Mouse (Mus musculus) small intestine, adult 2 months (tissue): ENCODE data around the gene Aldh3b3. TPM values are rescaled to one million over a fixed set of nuclear protein-coding genes. Genes with fewer than 3 reads are reported as not detected.
"Not testable (repeated sequence)": the region's sequence is repeated elsewhere in the genome, so short reads cannot be mapped to it uniquely, and the experiment has no call there.

Source experiments
- H3K27ac ChIP-seq: fragments of 200-500 bp; 2 replicates; pipeline ENCODE4 v1.5.1; 2012; ENCODE audit warnings: low read depth, low read length, control low read depth, inconsistent platforms; ENCODE audit not compliant: insufficient read depth
- H3K27me3 ChIP-seq: fragments of 200-500 bp; 2 replicates; pipeline ENCODE4 v1.6.1; 2012; ENCODE audit warnings: mild to moderate bottlenecking, moderate library complexity, low read length, inconsistent platforms; ENCODE audit not compliant: control insufficient read depth, insufficient read depth
- H3K36me3 ChIP-seq: fragments of 200-500 bp; 2 replicates; pipeline ENCODE4 v1.6.1; 2012; ENCODE audit warnings: mild to moderate bottlenecking, low read length, control low read depth, inconsistent platforms; ENCODE audit not compliant: control insufficient read depth, insufficient read depth
- H3K4me1 ChIP-seq: fragments of 200-500 bp; 2 replicates; pipeline ENCODE4 v1.6.1; 2012; ENCODE audit warnings: low read length, inconsistent platforms, mixed read lengths; ENCODE audit not compliant: control insufficient read depth, insufficient read depth, insufficient read length
- H3K4me3 ChIP-seq: fragments of 200-500 bp; 2 replicates; pipeline ENCODE4 v1.5.1; 2012; ENCODE audit warnings: low read depth, mild to moderate bottlenecking, control low read depth, inconsistent platforms, low read length, moderate library complexity
- CTCF ChIP-seq: fragments of 200-500 bp; IDR thresholded peaks from 2 replicates; pipeline ENCODE4 v1.5.1; 2012; ENCODE audit warnings: low read depth, mild to moderate bottlenecking, control low read depth, inconsistent platforms, low read length, moderate library complexity, mixed read lengths; ENCODE audit not compliant: insufficient replicate concordance, insufficient read length; ENCODE audit errors: extremely low read depth
- POLR2A ChIP-seq: fragments of 200-500 bp; IDR thresholded peaks from 2 replicates; pipeline ENCODE4 v1.6.1; 2012; ENCODE audit warnings: low read depth, mild to moderate bottlenecking, control low read depth, inconsistent platforms, low read length, moderate library complexity
- WGBS: fragments of 180-500 bp; shearing (Covaris S2); methylation state at CpG from one replicate; pipeline ENCODE4 v1.1.7; 2018; 5-methylcytosine and 5-hydroxymethylcytosine counted together
- polyA plus RNA-seq: library from polyadenylated mRNA; depleted of rRNA; stranded (reverse); fragments of >200 nt; gene quantifications from 2 replicates; pipeline ENCODE4 v1.2.3, GENCODE M21; 2012

Aldh3b3 gene
- polyA plus RNA-seq, 1 experiment: not detected

DNA sequence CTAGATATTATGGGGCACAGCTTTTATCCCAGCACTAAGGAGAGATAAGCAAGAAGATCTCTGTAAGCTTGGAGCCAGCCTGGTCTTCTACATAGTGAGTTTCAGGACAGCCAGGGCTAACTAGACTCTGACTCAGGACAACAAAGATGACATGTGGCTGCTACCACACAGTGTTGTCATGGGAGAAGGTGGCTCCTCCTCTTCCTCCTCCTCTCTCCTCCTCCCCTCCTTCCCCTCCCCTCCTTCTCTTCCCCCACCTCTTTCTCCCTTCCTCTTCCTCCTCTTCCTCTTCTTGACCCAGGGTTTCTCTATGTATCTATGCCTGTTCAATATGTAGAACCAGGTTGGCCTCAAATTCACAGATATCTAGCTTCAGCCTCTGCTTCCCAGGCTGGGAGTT lies 7.0 kb upstream of the Aldh3b3 start:
- TF ChIP-seq CTCF: no peak
- TF ChIP-seq POLR2A: no peak
- H3K27ac ChIP-seq: no peak overlapping the region

DNA sequence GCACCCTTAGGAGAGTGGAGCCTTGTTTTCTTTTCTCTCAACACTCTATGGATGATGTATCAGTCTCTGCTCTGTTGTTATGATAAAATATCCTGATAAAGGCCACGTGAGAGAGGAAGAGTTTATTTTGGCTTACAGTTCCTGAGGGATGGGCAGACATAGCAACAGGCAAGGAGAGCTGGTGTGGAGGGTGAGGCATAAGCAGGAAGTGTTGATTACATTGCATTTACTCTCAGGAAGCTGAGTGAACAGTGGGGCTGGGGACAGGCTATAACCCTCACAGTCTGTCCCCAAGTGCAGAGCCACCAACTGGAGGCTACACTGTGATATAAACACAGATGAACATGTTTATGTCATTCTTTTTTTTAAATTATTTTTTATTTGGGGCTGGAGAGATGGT lies 6.3 kb upstream of the Aldh3b3 start:
- Histone ChIP-seq H3K36me3 (peaks cover 14% of the 10 kb centered on the region), H3K27ac (no peak overlapping the region), H3K27me3 (no peaks in the 10 kb centered on the region), H3K4me3 (no peak overlapping the region), H3K4me1 (peaks cover 15% of the 10 kb centered on the region)
- 40% methylated on average over 1 of the region's 1 CpGs for WGBS
- TF ChIP-seq CTCF: no peak
- no peak for TF ChIP-seq POLR2A

More for the DNA sequence above, 7.0 kb upstream of the Aldh3b3 start:
- Histone ChIP-seq H3K27me3 (no peaks in the 10 kb centered on the region), H3K36me3 (peaks cover 16% of the 10 kb centered on the region), H3K4me1 (peaks cover 12% of the 10 kb centered on the region), H3K4me3 (no peak overlapping the region)

DNA sequence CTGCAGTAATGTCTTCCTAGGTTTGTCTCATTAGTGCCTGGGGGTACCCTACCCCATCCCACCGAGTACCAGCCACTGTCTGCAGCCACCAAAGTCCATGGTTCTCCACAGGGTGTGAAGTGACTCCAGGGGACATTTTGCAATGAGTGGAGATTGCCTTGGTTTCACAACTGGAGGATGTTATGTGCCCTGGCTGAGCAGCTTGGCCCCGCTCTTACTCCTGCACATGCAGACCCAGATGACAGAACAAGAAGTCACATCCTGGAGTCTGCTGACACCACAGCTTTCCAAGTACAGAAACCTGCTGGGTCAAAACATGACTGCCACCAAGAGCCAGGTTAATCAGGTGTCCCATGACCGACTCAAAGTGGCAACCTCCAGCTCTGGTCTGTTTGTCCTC lies 3.4 kb upstream of the Aldh3b3 start:
- Histone ChIP-seq H3K36me3 (no peaks in the 10 kb centered on the region), H3K4me3 (no peak overlapping the region), H3K27ac (no peak overlapping the region), H3K27me3 (no peaks in the 10 kb centered on the region), H3K4me1 (peaks cover 25% of the 10 kb centered on the region)
- 60% methylated on average over 3 of the region's 3 CpGs for WGBS
- TF ChIP-seq CTCF: no peak
- no peak for TF ChIP-seq POLR2A

DNA sequence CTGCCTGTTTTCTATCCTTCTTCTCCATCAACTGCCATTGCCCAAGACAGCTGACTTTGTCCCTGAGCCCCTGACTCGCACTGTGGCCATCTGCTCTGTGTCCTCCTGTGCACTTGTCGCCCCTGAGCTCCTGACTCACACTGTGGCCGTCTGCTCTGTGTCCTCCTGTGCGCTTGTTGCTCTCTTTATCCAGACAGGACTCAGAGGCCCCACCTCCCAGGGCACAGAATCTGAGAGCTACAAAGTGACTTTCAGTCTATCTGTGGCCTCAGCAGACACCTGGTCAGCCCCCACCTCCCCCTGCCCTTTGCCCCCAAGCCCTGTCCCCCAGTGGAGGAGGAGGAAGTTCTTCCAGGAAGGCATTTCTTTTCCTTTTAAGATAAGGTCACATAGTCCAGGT lies 2.6 kb upstream of the Aldh3b3 start:
- 20% methylated on average over 4 of the region's 4 CpGs for WGBS
- no peaks in the 10 kb centered on the region for H3K36me3 ChIP-seq
- no peak overlapping the region for H3K4me3 ChIP-seq
- TF ChIP-seq POLR2A: no peak
- no peak for TF ChIP-seq CTCF
- peaks cover 25% of the 10 kb centered on the region for H3K4me1 ChIP-seq
- peak overlapping the region; percentile 11; the same call in 1 of the 2 replicates for H3K27ac ChIP-seq
- no peaks in the 10 kb centered on the region for H3K27me3 ChIP-seq

DNA sequence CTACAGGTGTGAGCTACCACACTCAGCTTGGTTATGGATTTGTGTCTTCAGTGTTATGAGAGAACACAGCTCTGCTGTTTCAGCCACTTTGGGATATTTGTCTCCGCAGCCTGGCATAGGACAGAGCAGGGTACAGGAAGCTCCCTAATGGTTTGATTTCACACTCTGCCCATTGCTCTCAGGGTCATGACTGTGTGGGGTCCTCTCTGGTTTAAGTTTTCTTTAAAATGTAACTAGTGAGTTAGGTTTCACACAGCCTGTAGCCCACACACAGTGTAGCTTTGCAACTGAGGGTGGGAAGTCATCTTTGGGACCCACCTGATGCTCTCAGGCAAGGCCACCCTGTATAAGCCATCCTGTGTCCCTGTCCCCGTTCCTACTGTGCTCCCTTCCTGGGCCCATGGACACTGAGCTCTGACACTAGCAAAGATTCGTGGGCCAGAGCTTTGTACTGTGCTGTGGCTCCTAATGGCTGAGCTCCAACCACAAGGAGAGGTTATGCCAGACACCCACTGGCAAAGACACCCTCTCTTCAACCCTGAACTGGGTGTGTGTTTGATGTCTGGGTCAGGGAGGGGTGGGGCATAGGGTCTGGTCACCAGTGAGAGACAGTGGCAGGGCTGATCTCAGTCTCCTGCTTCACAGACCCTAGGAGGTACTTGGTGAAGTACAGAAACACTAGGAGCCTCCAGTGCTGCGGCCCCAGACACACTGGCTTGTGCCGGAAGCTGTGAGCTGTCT lies 979 bp upstream of the Aldh3b3 start:
- H3K4me1 ChIP-seq: peaks cover 25% of the 10 kb centered on the region
- H3K27me3 ChIP-seq, H3K4me3 ChIP-seq, H3K36me3 ChIP-seq, H3K27ac ChIP-seq: not testable (repeated sequence)
- 85% methylated on average over 5 of the region's 5 CpGs for WGBS

DNA sequence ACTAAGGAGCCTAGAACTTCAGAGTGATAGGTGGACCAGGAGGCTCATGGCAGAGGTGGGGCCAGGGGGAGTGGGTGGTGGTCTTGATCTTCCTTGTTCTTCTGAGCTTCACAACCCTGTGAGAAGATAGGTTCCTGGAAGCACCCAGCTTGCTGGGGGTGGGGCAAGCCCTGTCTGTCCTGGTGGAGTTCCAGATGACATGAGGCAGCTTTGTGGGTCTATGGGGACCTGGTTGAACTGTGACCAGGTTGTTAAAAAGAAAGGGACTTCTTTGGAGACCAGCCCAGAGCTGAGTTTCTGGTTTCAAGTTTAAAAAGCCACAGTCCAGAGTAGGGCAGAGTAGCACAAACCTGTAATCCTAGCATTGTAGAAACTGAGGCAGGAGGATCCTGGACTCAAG lies 585 bp downstream of the Aldh3b3 start:
- H3K27me3 ChIP-seq: no peaks in the 10 kb centered on the region
- no peaks in the 10 kb centered on the region for H3K36me3 ChIP-seq
- peaks cover 25% of the 10 kb centered on the region for H3K4me1 ChIP-seq
- H3K27ac ChIP-seq: no peak overlapping the region
- no peak for TF ChIP-seq POLR2A
- TF ChIP-seq CTCF: no peak
- H3K4me3 ChIP-seq: no peak overlapping the region

DNA sequence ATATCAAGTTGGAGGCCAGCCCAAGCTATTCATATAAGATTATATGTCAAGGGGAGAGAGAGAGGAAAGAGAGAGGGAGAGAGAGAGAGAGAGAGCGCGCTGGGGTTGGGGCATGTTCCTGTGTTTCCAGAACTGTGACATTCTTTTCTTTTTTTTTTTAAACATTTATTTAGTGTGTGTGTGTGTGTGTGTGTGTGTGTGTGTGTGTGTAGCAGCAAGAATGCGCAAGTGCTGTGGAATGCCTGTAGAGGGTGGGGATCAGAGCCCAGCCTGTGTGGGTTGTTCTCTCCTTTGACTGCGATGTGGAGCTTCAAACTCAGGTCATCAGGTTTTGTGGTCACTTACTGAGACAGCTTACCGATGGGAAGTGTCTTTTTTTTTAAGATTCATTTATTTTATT lies 1.8 kb downstream of the Aldh3b3 start:
- no peaks in the 10 kb centered on the region for H3K27me3 ChIP-seq
- TF ChIP-seq POLR2A (no peak), CTCF (no peak)
- no peaks in the 10 kb centered on the region for H3K36me3 ChIP-seq
- H3K4me1 ChIP-seq: peaks cover 22% of the 10 kb centered on the region
- WGBS: 83% methylated on average over 5 of the region's 5 CpGs
- no peak overlapping the region for H3K4me3 ChIP-seq
- H3K27ac ChIP-seq: no peak overlapping the region

DNA sequence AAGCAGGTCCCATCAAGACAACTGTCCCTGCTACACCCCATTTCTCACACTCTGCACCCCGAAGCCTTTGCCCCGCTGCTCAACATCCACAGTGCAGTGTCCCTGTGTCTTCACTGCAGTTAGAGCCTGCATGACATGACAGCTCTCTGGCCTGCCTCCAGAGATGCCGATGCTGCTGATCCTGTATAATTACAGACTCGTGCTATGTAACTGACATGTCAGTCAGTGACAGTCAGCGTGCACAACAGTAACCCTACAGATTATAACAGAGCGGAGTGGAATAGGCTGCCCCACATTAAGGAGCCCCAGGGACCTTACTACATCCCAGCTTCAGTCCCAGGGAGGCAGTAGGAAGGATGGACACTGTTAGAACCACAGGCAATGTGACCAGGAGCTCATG lies 3.4 kb downstream of the Aldh3b3 start:
- WGBS: 94% methylated on average over 6 of the region's 6 CpGs
- not testable (repeated sequence) for H3K27ac ChIP-seq, H3K27me3 ChIP-seq, H3K4me3 ChIP-seq, H3K36me3 ChIP-seq
- peaks cover 11% of the 10 kb centered on the region; the same call in 1 of the 2 replicates for H3K4me1 ChIP-seq
